Comparison of ENCODE assay signal across 8 mouse cellular contexts in genomic region chr12:86946301-86946781, GRCm38 (mm10). TPM values are rescaled to one million over a fixed set of nuclear protein-coding genes. Genes with fewer than 3 reads are reported as not detected.
DNase-seq lines count a peak whose midpoint lies in the region; ATAC-seq and TF ChIP-seq lines count a peak whose summit lies in the region.

No protein-coding gene starts in this region.

- H3K9ac ChIP-seq in hindbrain, postnatal 0 days (replicated peaks; ENCODE audit: low read length): peak overlapping the region; percentile 93
- H3K9ac ChIP-seq in midbrain, embryonic 16.5 days (ENCODE audit: low read depth, low read length): peak overlapping the region; percentile 89

- under 1% methylated on average over 17 of the region's 17 CpGs for WGBS in hindbrain, postnatal 0 days
- under 1% methylated on average over 17 of the region's 17 CpGs for WGBS in midbrain, embryonic 16.5 days

- H3K4me2 ChIP-seq in hindbrain, postnatal 0 days (ENCODE audit: low read depth, low read length): peak overlapping the region; percentile 84
- H3K4me2 ChIP-seq in midbrain, embryonic 16.5 days (ENCODE audit: low read length): peak overlapping the region; percentile 88

- no peak for ATAC-seq in hindbrain, postnatal 0 days
- no peak for ATAC-seq in midbrain, embryonic 16.5 days

- peak overlapping the region; percentile 99 for H3K27ac ChIP-seq in hindbrain, postnatal 0 days
- H3K27ac ChIP-seq in midbrain, embryonic 16.5 days (ENCODE audit: low read length): peak overlapping the region; percentile 100

- H3K4me1 ChIP-seq in hindbrain, postnatal 0 days (ENCODE audit: insufficient read depth, low read length): peaks cover 36% of the 10 kb centered on the region
- H3K4me1 ChIP-seq in midbrain, embryonic 16.5 days (ENCODE audit: control insufficient read depth, insufficient read depth, low read length): peaks cover 49% of the 10 kb centered on the region

- no peaks in the 10 kb centered on the region for H3K36me3 ChIP-seq in hindbrain, postnatal 0 days (ENCODE audit: insufficient read depth, low read length)
- H3K36me3 ChIP-seq in midbrain, embryonic 16.5 days (ENCODE audit: control insufficient read depth, insufficient read depth, low read length): no peaks in the 10 kb centered on the region

- TF ChIP-seq CTCF in hindbrain, postnatal 0 days (IDR thresholded peaks at IDR 0.05; ENCODE audit: low read depth): no peak

- no peaks in the 10 kb centered on the region for H3K9me3 ChIP-seq in hindbrain, postnatal 0 days (ENCODE audit: low read length)
- no peaks in the 10 kb centered on the region for H3K9me3 ChIP-seq in midbrain, embryonic 16.5 days (replicated peaks; ENCODE audit: control insufficient read depth, low read length, poor library complexity, severe bottlenecking)

- no peaks in the 10 kb centered on the region for H3K27me3 ChIP-seq in hindbrain, postnatal 0 days (ENCODE audit: insufficient read depth, low read length)
- no peaks in the 10 kb centered on the region for H3K27me3 ChIP-seq in midbrain, embryonic 16.5 days (ENCODE audit: control insufficient read depth, insufficient read depth, low read depth, low read length)

- peak; percentile 81 for DNase-seq in cerebellum, adult 9-10 months
- no peak for DNase-seq in cerebellum, adult 11-12 months
- DNase-seq in 416B (ENCODE audit: low read depth): peak; percentile 78
- peak; percentile 58 for DNase-seq in embryo, embryonic 9.5 days (ENCODE audit: extremely low spot score)
- peak; percentile 82 for DNase-seq in hindbrain, postnatal 0 days (ENCODE audit: low spot score)
- no peak for DNase-seq in urinary bladder, adult 2 months (ENCODE audit: low spot score)
- DNase-seq in frontal cortex, postnatal 10 days (ENCODE audit: low spot score in 2 of 2): no peak

- peak overlapping the region; percentile 59 for H3K4me3 ChIP-seq in hindbrain, postnatal 0 days (ENCODE audit: low read length)
- peak overlapping the region; percentile 65 for H3K4me3 ChIP-seq in midbrain, embryonic 16.5 days (ENCODE audit: low read depth, low read length)

RNA-seq across cellular contexts. Expression of gene Cipc, which starts 0.5 kb away (rescaled TPM):
- 51.1 and 55.6 TPM in 2 replicates for total RNA-seq in hindbrain, postnatal 0 days (2014; rRNA removed)
- polyA plus RNA-seq in hindbrain, postnatal 0 days (2015; fragmentation: Nextera tagmentation; extraction: Ambion mirVana): 27.6 and 29.6 TPM in 2 replicates
- 56.6 and 57.8 TPM in 2 replicates for polyA plus RNA-seq in midbrain, embryonic 16.5 days (2015; fragmentation: Nextera tagmentation; extraction: Ambion mirVana)
- polyA plus RNA-seq in urinary bladder, adult 2 months (2012; rRNA removed): 46.4 and 52.3 TPM in 2 replicates

RNA-seq across cellular contexts. Expression of gene Zdhhc22, which starts 43.9 kb away (rescaled TPM):
- 38.6 and 39.4 TPM in 2 replicates for total RNA-seq in hindbrain, postnatal 0 days (2014; rRNA removed)
- polyA plus RNA-seq in hindbrain, postnatal 0 days (2015; fragmentation: Nextera tagmentation; extraction: Ambion mirVana): 21.8 and 25.2 TPM in 2 replicates
- polyA plus RNA-seq in midbrain, embryonic 16.5 days (2015; fragmentation: Nextera tagmentation; extraction: Ambion mirVana): 24.4 and 28.1 TPM in 2 replicates
- polyA plus RNA-seq in urinary bladder, adult 2 months (2012; rRNA removed): not detected in 2 replicates

Comparison
In these comparisons a context has a peak if more than half of its experiments do, and no peak if none do; other contexts are left out.
1. DNase-seq: peak in cerebellum, adult 9-10 months (single experiment), 416B (single experiment), embryo, embryonic 9.5 days (single experiment) and hindbrain, postnatal 0 days (single experiment); none in cerebellum, adult 11-12 months (single experiment), urinary bladder, adult 2 months (single experiment) and frontal cortex, postnatal 10 days (0 of 2).
2. RNA of gene Zdhhc22, which starts 43.9 kb away (polyA plus RNA-seq): 24.4 to 28.1 TPM in midbrain, embryonic 16.5 days and 21.8 to 25.2 TPM in hindbrain, postnatal 0 days; not detected in urinary bladder, adult 2 months; every median in the first group is over 10 times any median in the second.